Comparison of ENCODE assay signal across 9 mouse cellular contexts in genomic region chr2:161660827-161661226, GRCm38 (mm10).
DNase-seq lines count a peak whose midpoint lies in the region.
"Had no signal": no experiment of that assay in that cellular context is flagged by ENCODE, and none has a peak within 500 bp of the region (broad histone marks: within the 10 kb centered on the region; RNA-seq: fewer than 3 reads in every experiment).

No protein-coding gene starts in this region.

- peak; percentile 4 to 6 for DNase-seq in cerebellum, adult 18-20 months
- no peak for DNase-seq in cerebellum, postnatal 4 days (ENCODE audit: low spot score in 2 of 2)
- DNase-seq in kidney, adult 9 months: peak; percentile 20
- no peak for DNase-seq in kidney, adult 8-10 months
- DNase-seq in Muller cell, postnatal 12 days (ENCODE audit: inconsistent ontology term): peak; percentile 26
- peak; percentile 25 for DNase-seq in layer of hippocampus, adult 9-11 months
- no peak for DNase-seq in spleen, postnatal 36 days (ENCODE audit: low spot score in 2 of 2)
- DNase-seq in T-cell, adult 2 months (ENCODE audit: low spot score): no peak
- DNase-seq: heart, postnatal 36 days had no signal

Comparison
In these comparisons a context has a peak if more than half of its experiments do, and no peak if none do; other contexts are left out.
1. DNase-seq: peak in cerebellum, adult 18-20 months (2 of 2), kidney, adult 9 months (single experiment), Muller cell, postnatal 12 days (single experiment) and layer of hippocampus, adult 9-11 months (single experiment); none in cerebellum, postnatal 4 days (0 of 2), kidney, adult 8-10 months (0 of 2), spleen, postnatal 36 days (0 of 2) and T-cell, adult 2 months (single experiment).